Mouse (Mus musculus): ENCODE measurements around the gene Pradc1. TPM values are rescaled to one million over a fixed set of nuclear protein-coding genes. Genes with fewer than 3 reads are reported as not detected.

The Pradc1 gene
- polyA plus RNA-seq (2021; fragmentation: Nextera tagmentation) = 21.4 and 23.7 TPM in 2 replicates
- long read RNA-seq, experiment 1, transcript Pradc1-201 (5 exons, 1,038 nt) = major isoform, 9 of 26 reads
- long read RNA-seq, experiment 1, partial matches to known transcripts = 4 of 26 reads
- long read RNA-seq, experiment 1, other reads (novel, unspliced or antisense) = 5 of 26 reads
- long read RNA-seq, experiment 2, transcript Pradc1-201 (5 exons, 1,038 nt) = major isoform, 6 of 25 reads
- long read RNA-seq, experiment 2, partial matches to known transcripts = 1 of 25 reads
- long read RNA-seq, experiment 2, other reads (novel, unspliced or antisense) = 10 of 25 reads

DNA sequence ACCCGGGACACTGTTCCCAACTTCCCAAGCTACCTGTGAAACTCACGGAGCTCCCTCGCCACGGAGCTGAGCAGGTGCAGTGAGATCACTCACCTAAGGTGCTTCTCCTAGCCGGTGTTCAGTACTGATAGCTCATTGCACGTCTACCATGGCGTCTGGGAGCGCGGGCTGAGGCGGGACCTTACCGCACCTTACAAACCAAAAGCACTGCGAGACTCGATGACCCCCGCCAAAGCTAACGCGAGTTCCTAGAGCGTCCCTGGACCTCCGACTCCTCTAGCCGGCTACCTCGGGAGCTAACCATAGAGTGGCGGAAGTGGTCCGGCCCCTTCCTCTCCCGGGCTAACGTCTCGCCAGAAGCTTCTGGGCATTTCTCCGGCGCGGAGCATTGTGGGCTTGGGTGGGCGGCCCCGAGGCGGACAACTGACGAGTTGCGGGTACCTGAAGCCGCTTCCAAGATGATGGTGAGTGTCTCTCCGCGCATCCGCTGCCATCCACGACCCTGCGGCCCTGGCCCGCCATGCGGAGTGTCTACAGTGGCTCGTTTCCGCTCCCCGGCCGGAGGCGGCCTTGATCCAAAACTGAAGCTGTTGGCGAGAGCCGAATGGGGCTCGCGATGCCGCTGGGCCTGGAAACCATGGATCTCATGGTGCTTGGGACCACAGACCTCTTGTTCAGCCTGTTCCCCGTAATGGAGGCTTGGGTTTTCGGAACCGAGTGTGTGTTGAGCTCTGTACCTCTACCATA, at the start of gene Pradc1:
TSS of gene Pradc1 (minus strand) at position 307 of the 747 bp plus-strand sequence.

DNA sequence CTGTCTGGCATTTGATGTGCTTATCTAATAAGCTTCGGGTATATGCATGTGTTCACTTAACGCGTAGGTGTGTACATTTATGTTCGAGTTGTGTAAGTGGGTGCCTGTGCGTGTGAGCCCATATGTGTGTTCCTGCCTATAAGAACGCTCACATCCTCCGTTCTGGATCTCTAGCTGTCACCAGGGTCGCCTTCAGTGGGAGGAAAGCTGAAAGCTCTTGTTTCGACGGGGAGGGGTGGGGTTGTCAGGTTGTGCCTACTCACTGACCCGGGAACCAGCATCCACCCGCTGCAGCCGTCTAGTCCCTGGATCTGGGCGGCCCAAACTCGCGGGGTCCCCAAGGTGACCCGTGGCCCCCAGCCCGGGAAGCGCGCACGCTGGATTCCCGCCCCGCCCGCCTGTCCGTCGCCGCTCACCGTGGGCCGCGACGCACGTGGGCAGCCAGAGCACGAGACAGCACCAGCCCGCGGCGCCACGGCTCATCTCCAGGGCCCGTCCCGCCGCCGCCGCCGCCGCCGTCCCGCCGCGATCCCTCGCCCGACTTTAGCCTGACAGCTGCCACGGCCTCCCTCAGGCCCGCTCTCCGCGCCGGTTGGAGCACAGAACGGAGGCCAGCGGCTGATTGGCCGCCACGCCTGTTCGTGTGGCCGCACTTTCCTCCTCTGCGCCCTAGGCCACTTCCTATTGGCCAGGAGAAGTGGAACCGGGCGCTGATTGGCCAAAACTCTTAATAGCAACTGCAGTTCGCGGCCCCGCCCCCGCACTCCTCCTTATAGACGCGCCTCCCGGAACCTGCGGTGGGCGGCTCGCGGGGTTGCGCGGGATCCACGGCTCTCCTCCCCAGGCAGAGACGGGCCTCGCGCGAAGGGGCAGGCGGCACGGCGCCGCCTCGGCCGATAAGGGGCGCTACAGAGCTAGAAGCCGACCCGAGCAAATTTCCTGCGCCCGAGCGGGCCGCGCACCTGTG, 790 bp downstream of the Pradc1 start, which contains the start of gene Cct7:
TSS of gene Cct7 (plus strand) at position 818 of the 967 bp plus-strand sequence.

DNA sequence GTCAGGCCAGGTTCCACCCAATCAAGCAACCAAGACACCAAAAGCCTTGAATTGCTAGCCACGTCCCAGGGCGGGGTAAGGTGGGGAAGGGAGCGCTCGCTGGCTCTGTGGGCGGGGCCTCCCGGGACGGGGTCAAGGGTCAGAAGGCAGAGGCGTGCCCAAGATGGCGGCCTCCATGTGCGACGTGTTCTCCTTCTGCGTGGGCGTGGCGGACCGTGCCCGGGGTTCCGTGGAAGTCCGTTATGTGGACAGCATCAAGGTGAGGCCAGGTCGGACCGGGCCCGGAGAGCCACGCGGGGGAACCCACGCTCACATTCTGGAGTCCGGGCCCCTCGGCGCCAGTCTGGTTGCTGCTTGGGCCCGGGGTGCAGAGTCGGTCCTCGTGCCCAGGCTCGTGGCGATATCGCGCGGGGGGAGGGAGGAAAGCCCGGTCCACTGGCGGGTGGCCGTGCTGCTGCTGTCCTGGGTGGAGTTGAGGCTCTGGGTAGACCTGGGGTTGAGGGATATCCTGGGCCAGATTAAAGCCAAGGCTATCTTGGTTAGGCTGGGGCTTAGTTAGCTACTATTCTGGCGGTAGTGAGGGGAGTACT, 19.8 kb downstream of the Pradc1 start, which contains the start of gene Smyd5:
TSS of gene Smyd5 (plus strand) at position 148 of the 590 bp plus-strand sequence.

DNA sequence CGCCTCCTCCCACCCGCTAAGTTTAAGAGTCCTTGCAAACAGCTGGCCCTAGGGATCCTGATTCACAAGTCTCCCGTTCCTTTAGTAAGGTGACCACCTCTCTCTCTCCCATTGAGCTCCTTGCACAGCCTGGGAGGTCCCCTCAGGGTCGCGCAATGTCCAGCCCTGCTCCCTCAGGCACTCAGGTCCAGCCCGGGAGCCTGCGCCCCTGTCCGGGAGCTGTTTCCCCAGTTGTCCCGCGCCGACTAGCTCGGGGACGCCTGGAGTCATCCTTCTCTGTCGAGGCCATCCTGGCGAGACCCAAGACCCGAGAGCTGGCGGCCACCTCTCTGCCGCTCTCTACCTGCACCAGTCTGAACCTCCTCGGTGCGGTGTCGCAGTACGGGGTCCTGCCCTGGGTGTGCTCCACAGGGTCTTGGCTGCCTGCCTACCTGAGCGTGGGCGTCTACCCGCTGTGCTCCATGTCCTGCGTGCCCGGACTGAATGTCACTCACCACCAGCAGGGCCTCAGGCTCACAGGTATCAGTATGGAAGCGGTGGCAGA, 27.9 kb downstream of the Pradc1 start, which contains the start of gene Noto:
TSS of gene Noto (plus strand) at position 51 of the 544 bp plus-strand sequence.

Other genes with a start within 250 kb of the Pradc1 start
- gene Sfxn5, start 118.5 kb downstream of the Pradc1 start, polyA plus RNA-seq (2021; fragmentation: Nextera tagmentation) = 232 and 411 TPM in 2 replicates
- gene Rab11fip5, start 77.3 kb downstream of the Pradc1 start, polyA plus RNA-seq (2021; fragmentation: Nextera tagmentation) = 7.0 and 7.7 TPM in 2 replicates
- not detected in 2 replicates for gene Noto, start 28.1 kb downstream of the Pradc1 start, polyA plus RNA-seq (2021; fragmentation: Nextera tagmentation)
- 23.2 and 24.0 TPM in 2 replicates for gene Smyd5, start 20.0 kb downstream of the Pradc1 start, polyA plus RNA-seq (2021; fragmentation: Nextera tagmentation)
- 364 and 375 TPM in 2 replicates for gene Cct7, start 456 bp downstream of the Pradc1 start, polyA plus RNA-seq (2021; fragmentation: Nextera tagmentation)
- 8.3 and 10.5 TPM in 2 replicates for gene Fbxo41, start 51.0 kb upstream of the Pradc1 start, polyA plus RNA-seq (2021; fragmentation: Nextera tagmentation)
- gene Egr4, start 61.6 kb upstream of the Pradc1 start, polyA plus RNA-seq (2021; fragmentation: Nextera tagmentation) = 22.2 and 26.3 TPM in 2 replicates
- gene Alms1, start 135.6 kb upstream of the Pradc1 start, polyA plus RNA-seq (2021; fragmentation: Nextera tagmentation) = 0.49 and 0.55 TPM in 2 replicates

Data from layer of hippocampus, adult 6 months (tissue).